Mouse (Mus musculus) lung, postnatal 0 days (tissue): ENCODE measurements around the gene Saa4.
"Not testable (repeated sequence)": the region's sequence is repeated elsewhere in the genome, so short reads cannot be mapped to it uniquely, and the experiment has no call there.

Experiments used
- CTCF ChIP-seq: IDR thresholded peaks from 2 replicates; pipeline ENCODE4 v1.5.1; 2016; ENCODE audit warnings: antibody characterized with exemption, mild to moderate bottlenecking
- EP300 ChIP-seq: IDR thresholded peaks from 2 replicates; pipeline ENCODE4 v1.6.1; 2016; ENCODE audit warnings: antibody characterized with exemption, mild to moderate bottlenecking, control low read depth

DNA sequence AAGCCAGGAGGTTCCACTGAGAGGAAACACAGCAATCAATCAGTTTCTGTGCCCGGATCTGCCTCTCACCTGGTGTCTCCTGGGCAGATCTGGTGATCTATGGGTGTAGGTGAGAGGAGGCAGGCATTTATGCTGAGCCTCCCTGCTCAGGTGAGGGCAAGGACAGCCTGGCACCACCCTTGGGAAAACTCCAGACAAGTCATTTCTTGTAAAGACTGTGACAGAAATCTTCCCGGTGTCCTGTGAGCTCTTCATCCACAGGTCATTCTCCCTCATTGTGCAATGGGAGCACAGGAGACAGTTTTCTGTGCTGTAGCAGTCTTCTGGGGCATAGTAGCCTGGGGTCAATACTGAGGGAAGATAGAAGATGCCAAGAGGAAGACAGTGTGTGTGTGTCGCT, 10.5 kb upstream of the Saa4 start, which contains the start of gene Saa1:
- TF ChIP-seq CTCF, EP300: not testable (repeated sequence)
